In the genomic region with DNA sequence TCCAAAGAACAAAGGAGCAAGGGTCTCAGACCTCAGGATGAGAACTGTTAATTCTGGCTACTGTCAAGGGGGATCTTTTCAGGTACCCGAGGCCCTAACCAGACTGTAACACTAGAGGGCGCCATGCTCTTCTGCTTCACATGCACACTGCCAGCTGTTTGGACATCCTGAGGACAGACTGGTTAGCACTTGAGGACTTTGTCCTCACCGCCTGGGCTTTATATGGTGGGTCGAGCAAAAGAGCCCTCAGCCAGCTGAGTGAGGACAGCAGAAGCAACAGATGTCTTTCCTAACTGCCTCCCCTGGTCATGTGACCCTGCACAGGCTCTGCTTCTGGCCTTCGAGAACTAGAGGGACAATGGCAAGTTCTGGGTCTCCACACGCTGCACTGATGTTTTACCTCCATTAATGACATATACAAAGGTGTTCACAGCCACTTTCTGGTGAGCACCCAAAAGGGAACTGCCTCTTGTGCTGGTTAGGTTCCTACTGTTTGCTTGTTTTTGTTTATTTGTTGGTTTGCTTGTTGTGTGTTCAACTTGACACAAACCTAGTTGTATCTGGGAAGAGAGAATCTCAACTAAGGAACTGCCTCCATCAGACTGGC, we compare ENCODE assay signal across 7 mouse cellular contexts. TPM values are rescaled to one million over a fixed set of nuclear protein-coding genes. Genes with fewer than 3 reads are reported as not detected.
DNase-seq lines count a peak whose midpoint lies in the region; ATAC-seq and TF ChIP-seq lines count a peak whose summit lies in the region.

No protein-coding gene starts in this region.

- no peak overlapping the region for H3K4me2 ChIP-seq in intestine, embryonic 16.5 days (ENCODE audit: low read depth, low read length)
- no peak overlapping the region for H3K4me2 ChIP-seq in midbrain, embryonic 14.5 days (ENCODE audit: low read length)

- no peak; the same call in 1 of the 2 replicates for TF ChIP-seq CTCF in gastrocnemius, adult 2 months (IDR thresholded peaks at IDR 0.05)
- TF ChIP-seq CTCF in small intestine, adult 2 months (IDR thresholded peaks at IDR 0.05; ENCODE audit: extremely low read depth, insufficient read length, insufficient replicate concordance, low read depth, low read length): peak; percentile 88; the same call in 1 of the 2 replicates

- no peak overlapping the region for H3K27ac ChIP-seq in gastrocnemius, adult 2 months
- no peak overlapping the region for H3K27ac ChIP-seq in intestine, embryonic 16.5 days (ENCODE audit: low read length)
- H3K27ac ChIP-seq in midbrain, embryonic 14.5 days (replicated peaks; ENCODE audit: low read depth, low read length): no peak overlapping the region
- H3K27ac ChIP-seq in small intestine, adult 2 months (ENCODE audit: insufficient read depth, low read depth, low read length): no peak overlapping the region

- 23% methylated on average over 6 of the region's 6 CpGs for WGBS in intestine, embryonic 16.5 days
- WGBS in midbrain, embryonic 14.5 days: 29% methylated on average over 6 of the region's 6 CpGs
- 20% methylated on average over 6 of the region's 6 CpGs for WGBS in small intestine, adult 2 months

- DNase-seq in WW6 (ENCODE audit: low read depth, low spot score): peak; percentile 60
- DNase-seq in cerebellum, postnatal 36 days: peak; percentile 79 to 85
- DNase-seq in gastrocnemius, adult 2 months: peak; percentile 85
- DNase-seq in left cerebral cortex, postnatal 25 days (ENCODE audit: low spot score in 2 of 2): peak; percentile 88 to 90
- peak; percentile 91 for DNase-seq in midbrain, embryonic 14.5 days

- H3K27me3 ChIP-seq in intestine, embryonic 16.5 days (replicated peaks; ENCODE audit: control insufficient read depth, insufficient read depth, low read length): no peaks in the 10 kb centered on the region
- no peaks in the 10 kb centered on the region for H3K27me3 ChIP-seq in midbrain, embryonic 14.5 days (ENCODE audit: control insufficient read depth, insufficient read depth, low read length)
- H3K27me3 ChIP-seq in small intestine, adult 2 months (ENCODE audit: control insufficient read depth, insufficient read depth, low read length): no peaks in the 10 kb centered on the region

- intact Hi-C loops in gastrocnemius, adult 2 months (cut with DNase I): loop anchor here (5.0 to 10.0 kb wide), 4 partner anchors 84 to 313 kb away; no protein-coding TSS in a partner anchor
- intact Hi-C loops in left cerebral cortex, postnatal 25 days (cut with DNase I): no loop called here

- no peak overlapping the region for H3K4me3 ChIP-seq in gastrocnemius, adult 2 months
- no peak overlapping the region for H3K4me3 ChIP-seq in intestine, embryonic 16.5 days (ENCODE audit: low read length)
- H3K4me3 ChIP-seq in midbrain, embryonic 14.5 days (replicated peaks; ENCODE audit: low read depth, low read length): no peak overlapping the region
- H3K4me3 ChIP-seq in small intestine, adult 2 months (ENCODE audit: low read depth, low read length): no peak overlapping the region

- peak; percentile 76 for ATAC-seq in intestine, embryonic 16.5 days
- peak; percentile 53; the same call in 1 of the 2 replicates for ATAC-seq in midbrain, embryonic 14.5 days (ENCODE audit: low FRiP score, low TSS enrichment)

- H3K4me1 ChIP-seq in intestine, embryonic 16.5 days (ENCODE audit: control insufficient read depth, insufficient read depth, low read length): no peaks in the 10 kb centered on the region
- no peaks in the 10 kb centered on the region for H3K4me1 ChIP-seq in midbrain, embryonic 14.5 days (ENCODE audit: control insufficient read depth, insufficient read depth, low read length)
- H3K4me1 ChIP-seq in small intestine, adult 2 months (ENCODE audit: control insufficient read depth, insufficient read depth, insufficient read length, low read length): no peaks in the 10 kb centered on the region

- H3K9me3 ChIP-seq in intestine, embryonic 16.5 days (ENCODE audit: control insufficient read depth, low read length): no peaks in the 10 kb centered on the region
- no peaks in the 10 kb centered on the region for H3K9me3 ChIP-seq in midbrain, embryonic 14.5 days (ENCODE audit: control insufficient read depth, low read length)

- H3K9ac ChIP-seq in intestine, embryonic 16.5 days (ENCODE audit: low read depth, low read length): no peak overlapping the region; the same call in 1 of the 2 replicates
- no peak overlapping the region for H3K9ac ChIP-seq in midbrain, embryonic 14.5 days (replicated peaks; ENCODE audit: low read length)

- no peaks in the 10 kb centered on the region for H3K36me3 ChIP-seq in intestine, embryonic 16.5 days (ENCODE audit: control insufficient read depth, insufficient read depth, low read length)
- H3K36me3 ChIP-seq in midbrain, embryonic 14.5 days (ENCODE audit: control insufficient read depth, insufficient read depth, low read length): no peaks in the 10 kb centered on the region
- no peaks in the 10 kb centered on the region for H3K36me3 ChIP-seq in small intestine, adult 2 months (ENCODE audit: control insufficient read depth, insufficient read depth, low read length)

- no peak for TF ChIP-seq POLR2A in small intestine, adult 2 months (IDR thresholded peaks at IDR 0.05; ENCODE audit: low read depth, low read length)

RNA-seq across cellular contexts. Expression of gene Rnf112, which starts 35.9 kb away (rescaled TPM):
- under 1 TPM in 1 of 2 experiments, not detected in 1; 0.11 TPM for total RNA-seq in gastrocnemius, adult 2 months (2021)
- 0.88 and 1.1 TPM in 2 replicates for polyA plus RNA-seq in intestine, embryonic 16.5 days (2015; fragmentation: Nextera tagmentation; extraction: Ambion mirVana)
- total RNA-seq in left cerebral cortex, postnatal 25 days (2021): 100 to 1,000 TPM; 296 to 321 TPM
- polyA plus RNA-seq in midbrain, embryonic 14.5 days (2014; fragmentation: Nextera tagmentation; extraction: Ambion mirVana): 8.5 and 21.2 TPM in 2 replicates
- polyA plus RNA-seq in small intestine, adult 2 months (2012; rRNA removed): 0.14 and 0.17 TPM in 2 replicates

RNA-seq across cellular contexts. Expression of gene Slc47a1, which starts 39.9 kb away (rescaled TPM):
- 10 to 100 TPM; 13.4 to 24.4 TPM for total RNA-seq in gastrocnemius, adult 2 months (2021)
- 12.5 and 17.5 TPM in 2 replicates for polyA plus RNA-seq in intestine, embryonic 16.5 days (2015; fragmentation: Nextera tagmentation; extraction: Ambion mirVana)
- 1 to 10 TPM; 1.7 to 2.6 TPM for total RNA-seq in left cerebral cortex, postnatal 25 days (2021)
- polyA plus RNA-seq in midbrain, embryonic 14.5 days (2014; fragmentation: Nextera tagmentation; extraction: Ambion mirVana): not detected in 2 replicates
- polyA plus RNA-seq in small intestine, adult 2 months (2012; rRNA removed): 9.7 and 25.8 TPM in 2 replicates

Comparison
In these comparisons a context has a peak if more than half of its experiments do, and no peak if none do; other contexts are left out.
1. RNA of gene Slc47a1, which starts 39.9 kb away (polyA plus RNA-seq): 9.7 to 25.8 TPM in small intestine, adult 2 months and 12.5 to 17.5 TPM in intestine, embryonic 16.5 days; not detected in midbrain, embryonic 14.5 days; every median in the first group is over 10 times any median in the second.
2. Peak in every context shown above with its lines, with median percentiles within 50 percentile points of each other: DNase-seq.